Comparison of ENCODE assay signal across 8 mouse cellular contexts in genomic region chr17:31073273-31074052, GRCm38 (mm10). TPM values are rescaled to one million over a fixed set of nuclear protein-coding genes. Genes with fewer than 3 reads are reported as not detected.
DNase-seq lines count a peak whose midpoint lies in the region; ATAC-seq and TF ChIP-seq lines count a peak whose summit lies in the region.

No protein-coding gene starts in this region.

- H3K4me3 ChIP-seq in CH12.LX (replicated peaks in 1 of 3; ENCODE audit: low read depth in 2 of 3, low read length in 2 of 3, poor library complexity in 1 of 3) = no peak overlapping the region
- H3K4me3 ChIP-seq in forebrain, embryonic 14.5 days (ENCODE audit: low read depth, low read length) = peak overlapping the region; percentile 26
- peak overlapping the region; percentile 16 for H3K4me3 ChIP-seq in neural tube, embryonic 14.5 days (ENCODE audit: low read depth, low read length)

- no peaks in the 10 kb centered on the region for H3K79me2 ChIP-seq in CH12.LX (replicated peaks; ENCODE audit: control insufficient read depth, extremely low read depth, insufficient read depth, poor library complexity, severe bottlenecking)

- H3K36me3 ChIP-seq in CH12.LX (replicated peaks in 1 of 2; ENCODE audit: control insufficient read depth in 1 of 2, insufficient read depth in 1 of 2, low read length in 1 of 2) = no peaks in the 10 kb centered on the region
- H3K36me3 ChIP-seq in forebrain, embryonic 14.5 days (ENCODE audit: control insufficient read depth, insufficient read depth, low read length) = no peaks in the 10 kb centered on the region
- no peaks in the 10 kb centered on the region for H3K36me3 ChIP-seq in neural tube, embryonic 14.5 days (ENCODE audit: control insufficient read depth, insufficient read depth, low read length)

- intact Hi-C loops in heart, postnatal 36 days (cut with DNase I) = loop anchor here (2.0 kb wide), 1 partner anchor 13 kb away; no protein-coding TSS in a partner anchor

- no peak for DNase-seq in CH12.LX (ENCODE audit: extremely low read depth)
- DNase-seq in cerebellum, adult 11 months = peak; percentile 90
- DNase-seq in forebrain, embryonic 14.5 days (ENCODE audit: low spot score) = peak; percentile 91
- peak; percentile 69 to 73 for DNase-seq in heart, postnatal 36 days
- DNase-seq in layer of hippocampus, adult 18-20 months (ENCODE audit: low spot score in 2 of 2) = peak; percentile 54 to 69
- DNase-seq in lung, adult 18-20 months = peak; percentile 79 to 81
- peak; percentile 84 for DNase-seq in testis, postnatal 14 days (ENCODE audit: low spot score)

- TF ChIP-seq EP300 in CH12.LX (IDR thresholded peaks at IDR 0.05; ENCODE audit: low read length) = no peak

- in situ Hi-C loops in CH12.LX (cut with MboI; ENCODE audit: low pct_ligation_motif_present, low pct_unique_long_range_greater_than_20kb, low sequenced_read_pairs) = loop anchor here (10.0 kb wide), 1 partner anchor 49 kb away; no protein-coding TSS in a partner anchor

- peaks cover 53 to 92% of the 10 kb centered on the region in 2 experiments for H3K4me1 ChIP-seq in CH12.LX (ENCODE audit: control insufficient read depth in 1 of 2, insufficient read depth in 2 of 2)
- peaks cover 43% of the 10 kb centered on the region for H3K4me1 ChIP-seq in forebrain, embryonic 14.5 days (ENCODE audit: control insufficient read depth, insufficient read depth, low read length)
- H3K4me1 ChIP-seq in neural tube, embryonic 14.5 days (ENCODE audit: control insufficient read depth, insufficient read depth, low read length) = peaks cover 29% of the 10 kb centered on the region

- no peaks in the 10 kb centered on the region for H3K9me3 ChIP-seq in CH12.LX (replicated peaks; ENCODE audit: low read length)
- H3K9me3 ChIP-seq in forebrain, embryonic 14.5 days (replicated peaks; ENCODE audit: control insufficient read depth, low read length) = no peaks in the 10 kb centered on the region
- H3K9me3 ChIP-seq in neural tube, embryonic 14.5 days (ENCODE audit: control insufficient read depth, low read length) = no peaks in the 10 kb centered on the region

- dilution Hi-C loops in CH12.LX (cut with MboI; ENCODE audit: extremely low pct_ligation_motif_present, extremely low pct_unique_long_range_greater_than_20kb, low sequenced_read_pairs) = no loop called here

- peak overlapping the region; percentile 36 for H3K9ac ChIP-seq in CH12.LX (ENCODE audit: insufficient read depth, low read depth)
- peak overlapping the region; percentile 40 for H3K9ac ChIP-seq in forebrain, embryonic 14.5 days (ENCODE audit: low read length)
- H3K9ac ChIP-seq in neural tube, embryonic 14.5 days (replicated peaks; ENCODE audit: low read depth, low read length) = 0 out of 2 replicates have a peak overlapping the region, but pooled peaks have one; percentile 28

- TF ChIP-seq POLR2A in CH12.LX (IDR thresholded peaks at IDR 0.05; ENCODE audit: low read depth, low read length) = no peak

- H3K27ac ChIP-seq in CH12.LX (ENCODE audit: insufficient read depth, low read depth) = peak overlapping the region; percentile 90
- H3K27ac ChIP-seq in forebrain, embryonic 14.5 days (ENCODE audit: low read depth, low read length) = peak overlapping the region; percentile 75
- peak overlapping the region; percentile 78 for H3K27ac ChIP-seq in neural tube, embryonic 14.5 days (ENCODE audit: low read depth, low read length)

- H3K4me2 ChIP-seq in CH12.LX (ENCODE audit: insufficient read depth, low read depth, poor library complexity, severe bottlenecking) = peak overlapping the region; percentile 45
- peak overlapping the region; percentile 55 for H3K4me2 ChIP-seq in forebrain, embryonic 14.5 days (ENCODE audit: low read length)
- peak overlapping the region; percentile 52 for H3K4me2 ChIP-seq in neural tube, embryonic 14.5 days (ENCODE audit: low read depth, low read length)

- WGBS in forebrain, embryonic 14.5 days = 2% methylated on average over 31 of the region's 31 CpGs
- WGBS in neural tube, embryonic 14.5 days = 3% methylated on average over 31 of the region's 31 CpGs

- no peak for TF ChIP-seq CTCF in CH12.LX (conservative IDR thresholded peaks at IDR 0.05 in 1 of 2, IDR thresholded peaks at IDR 0.05 in 1 of 2; ENCODE audit: low read depth in 2 of 2, low read length in 2 of 2)

- peak; percentile 77 for ATAC-seq in forebrain, embryonic 14.5 days
- ATAC-seq in neural tube, embryonic 14.5 days (ENCODE audit: low read depth) = peak; percentile 89

- TF ChIP-seq RAD21 in CH12.LX (IDR thresholded peaks at IDR 0.05; ENCODE audit: low read depth, low read length) = no peak

- peaks cover 4% of the 10 kb centered on the region for H3K27me3 ChIP-seq in CH12.LX (replicated peaks)
- no peaks in the 10 kb centered on the region for H3K27me3 ChIP-seq in forebrain, embryonic 14.5 days (replicated peaks; ENCODE audit: control insufficient read depth, insufficient read depth, low read length)
- no peaks in the 10 kb centered on the region for H3K27me3 ChIP-seq in neural tube, embryonic 14.5 days (ENCODE audit: control insufficient read depth, insufficient read depth, low read length)

TF ChIP-seq in CH12.LX, 34 proteins besides CTCF, POLR2A, EP300 and RAD21:
- TF ChIP-seq NRF1 (IDR thresholded peaks at IDR 0.05; ENCODE audit: low read depth, low read length) (peak; percentile 87), CHD2 (IDR thresholded peaks at IDR 0.05; ENCODE audit: low read length) (no peak), BHLHE40 (IDR thresholded peaks at IDR 0.05; ENCODE audit: low read depth, low read length) (no peak)

RNA-seq across cellular contexts. Expression of gene Abcg1, which starts 16.0 kb away (rescaled TPM):
- 4.6 and 5.2 TPM in 2 replicates for total RNA-seq in CH12.LX (2012; rRNA removed)
- total RNA-seq in CH12.LX (2014; rRNA removed) = 1.9 and 2.2 TPM in 2 replicates
- polyA plus RNA-seq in CH12.LX (2012; ENCODE audit: insufficient read length, low read depth) = 1.7 and 2.2 TPM in 2 replicates
- polyA plus RNA-seq in forebrain, embryonic 14.5 days (2014; fragmentation: Nextera tagmentation; extraction: Ambion mirVana) = 16.8 and 19.7 TPM in 2 replicates
- total RNA-seq in heart, postnatal 36 days (2021) = 1 to 10 TPM; 5.1 to 8.5 TPM
- total RNA-seq in layer of hippocampus, adult 18-20 months (2021) = 10 to 100 TPM; 84.0 to 84.6 TPM
- polyA plus RNA-seq in neural tube, embryonic 14.5 days (2014; fragmentation: Nextera tagmentation; extraction: Ambion mirVana) = 20.5 and 21.0 TPM in 2 replicates

RNA-seq across cellular contexts. Expression of gene Tff3, which starts 56.0 kb away (rescaled TPM):
- total RNA-seq in CH12.LX (2012; rRNA removed) = not detected in 2 replicates
- not detected in 2 replicates for total RNA-seq in CH12.LX (2014; rRNA removed)
- polyA plus RNA-seq in CH12.LX (2012; ENCODE audit: insufficient read length, low read depth) = not detected in 2 replicates
- 0.51 and 1.6 TPM in 2 replicates for polyA plus RNA-seq in forebrain, embryonic 14.5 days (2014; fragmentation: Nextera tagmentation; extraction: Ambion mirVana)
- total RNA-seq in heart, postnatal 36 days (2021) = not detected
- total RNA-seq in layer of hippocampus, adult 18-20 months (2021) = not detected
- polyA plus RNA-seq in neural tube, embryonic 14.5 days (2014; fragmentation: Nextera tagmentation; extraction: Ambion mirVana) = 1.9 TPM in 1 of 2 replicates, not detected in the other

Comparison
In these comparisons a context has a peak if more than half of its experiments do, and no peak if none do; other contexts are left out.
1. H3K4me3 ChIP-seq: peak in forebrain, embryonic 14.5 days (single experiment) and neural tube, embryonic 14.5 days (single experiment); none in CH12.LX (0 of 3).
2. RNA of gene Abcg1, which starts 16.0 kb away (total RNA-seq): 84.0 to 84.6 TPM in layer of hippocampus, adult 18-20 months; 5.1 to 8.5 TPM in heart, postnatal 36 days and 1.9 to 5.2 TPM in CH12.LX; every median in the first group is over 4 times any median in the second.
3. Peak in every context shown above with its lines, with median percentiles within 50 percentile points of each other: H3K27ac ChIP-seq, H3K4me2 ChIP-seq and H3K9ac ChIP-seq.